Mouse (Mus musculus) stomach, embryonic 14.5 days (tissue): ENCODE data around the gene Srsf6. TPM values are rescaled to one million over a fixed set of nuclear protein-coding genes. Genes with fewer than 3 reads are reported as not detected.

ENCODE experiments used
- ATAC-seq: fragments of 200-750 bp; cut with Nextera tagmentation; 2 replicates; pipeline ENCODE4 v1.8.0; 2017; ENCODE audit warnings: low read depth, moderate TSS enrichment; ENCODE audit not compliant: insufficient number of reproducible peaks, insufficient read depth, low FRiP score
- H3K27ac ChIP-seq: fragments of 300-500 bp; sonication (generic); 2 replicates; pipeline ENCODE4 v1.5.1; 2014; ENCODE audit warnings: mild to moderate bottlenecking, low read length, moderate library complexity, mixed read lengths
- H3K27me3 ChIP-seq: fragments of 300-500 bp; sonication (generic); 2 replicates; pipeline ENCODE4 v1.6.1; 2014; ENCODE audit warnings: low read length, control low read depth, mixed read lengths; ENCODE audit not compliant: control insufficient read depth, insufficient read depth
- H3K36me3 ChIP-seq: fragments of 300-500 bp; sonication (generic); 2 replicates; pipeline ENCODE4 v1.6.1; 2014; ENCODE audit warnings: mild to moderate bottlenecking, control low read depth, low read length, moderate library complexity, mixed read lengths; ENCODE audit not compliant: control insufficient read depth, insufficient read depth
- H3K4me1 ChIP-seq: fragments of 300-500 bp; sonication (generic); 2 replicates; pipeline ENCODE4 v1.6.1; 2014; ENCODE audit warnings: low read length, control low read depth, mixed read lengths; ENCODE audit not compliant: control insufficient read depth, insufficient read depth
- H3K4me2 ChIP-seq: fragments of 300-500 bp; sonication (generic); replicated peaks from 2 replicates; pipeline ENCODE4 v1.6.1; 2014; ENCODE audit warnings: low read depth, low read length, control low read depth
- H3K4me3 ChIP-seq: fragments of 300-500 bp; sonication (generic); 2 replicates; pipeline ENCODE4 v1.5.1; 2014; ENCODE audit warnings: low read depth, low read length, control low read depth
- H3K9ac ChIP-seq: fragments of 300-500 bp; sonication (generic); replicated peaks from 2 replicates; pipeline ENCODE4 v1.6.1; 2014; ENCODE audit warnings: low read depth, mild to moderate bottlenecking, control low read depth, low read length, moderate library complexity, mixed read lengths
- H3K9me3 ChIP-seq: fragments of 300-500 bp; sonication (generic); 2 replicates; pipeline ENCODE4 v1.6.1; 2016; ENCODE audit warnings: low read depth, low read length, control low read depth; ENCODE audit not compliant: control insufficient read depth
- WGBS: fragments of 180-500 bp; shearing (Covaris S2); extraction: QIAGEN DNeasy Blood & Tissue Kit; methylation state at CpG from one replicate; pipeline ENCODE4 v1.1.7; 2014; 5-methylcytosine and 5-hydroxymethylcytosine counted together
- polyA plus RNA-seq: library from polyadenylated mRNA; unstranded; fragments of >200 nt; fragmentation: Nextera tagmentation; extraction: Ambion mirVana; gene quantifications from 2 replicates; pipeline ENCODE4 v1.2.1, GENCODE M21; 2014

The Srsf6 gene
- polyA plus RNA-seq, 1 experiment from 2014 or later, result 193 TPM

GRCm38 (mm10) chr2:162966734-162967133, 35.4 kb downstream of the Srsf6 start:
- Histone ChIP-seq H3K4me2 (no peak overlapping the region), H3K4me1 (no peaks in the 10 kb centered on the region), H3K9ac (no peak overlapping the region), H3K27me3 (no peaks in the 10 kb centered on the region), H3K4me3 (no peak overlapping the region), H3K36me3 (no peaks in the 10 kb centered on the region), H3K27ac (no peak overlapping the region), H3K9me3 (no peaks in the 10 kb centered on the region)
- 83% methylated on average over 2 of the region's 2 CpGs for WGBS
- ATAC-seq, result no peak

GRCm38 (mm10) chr2:162968357-162968756, 37.0 kb downstream of the Srsf6 start:
- no peaks in the 10 kb centered on the region for H3K27me3 ChIP-seq
- H3K4me2 ChIP-seq, result no peak overlapping the region
- no peak overlapping the region for H3K4me3 ChIP-seq
- no peaks in the 10 kb centered on the region for H3K36me3 ChIP-seq
- H3K9ac ChIP-seq, result no peak overlapping the region
- 6% methylated on average over 5 of the region's 5 CpGs for WGBS
- ATAC-seq, result no peak
- no peaks in the 10 kb centered on the region for H3K4me1 ChIP-seq
- no peak overlapping the region for H3K27ac ChIP-seq
- no peaks in the 10 kb centered on the region for H3K9me3 ChIP-seq

- Histone ChIP-seq H3K9ac (no peak overlapping the region), H3K4me1 (0 out of 2 replicates have a peak, but pooled peaks cover 4% of the 10 kb centered on the region), H3K9me3 (no peaks in the 10 kb centered on the region), H3K4me2 (no peak overlapping the region), H3K27ac (no peak overlapping the region), H3K36me3 (no peaks in the 10 kb centered on the region), H3K27me3 (no peaks in the 10 kb centered on the region), H3K4me3 (no peak overlapping the region)
- WGBS, result 74% methylated on average over 3 of the region's 3 CpGs
- ATAC-seq, result no peak
Observed at GRCm38 (mm10) chr2:162969101-162969500, 37.8 kb downstream of the Srsf6 start.

GRCm38 (mm10) chr2:162970896-162971295, 39.6 kb downstream of the Srsf6 start:
- Histone ChIP-seq H3K27ac (no peak overlapping the region), H3K36me3 (no peaks in the 10 kb centered on the region), H3K27me3 (no peaks in the 10 kb centered on the region), H3K4me1 (peaks cover 8% of the 10 kb centered on the region; the same call in 1 of the 2 replicates), H3K9me3 (no peaks in the 10 kb centered on the region), H3K4me2 (no peak overlapping the region), H3K4me3 (no peak overlapping the region), H3K9ac (no peak overlapping the region)
- 85% methylated on average over 6 of the region's 6 CpGs for WGBS
- ATAC-seq, result no peak

DNA sequence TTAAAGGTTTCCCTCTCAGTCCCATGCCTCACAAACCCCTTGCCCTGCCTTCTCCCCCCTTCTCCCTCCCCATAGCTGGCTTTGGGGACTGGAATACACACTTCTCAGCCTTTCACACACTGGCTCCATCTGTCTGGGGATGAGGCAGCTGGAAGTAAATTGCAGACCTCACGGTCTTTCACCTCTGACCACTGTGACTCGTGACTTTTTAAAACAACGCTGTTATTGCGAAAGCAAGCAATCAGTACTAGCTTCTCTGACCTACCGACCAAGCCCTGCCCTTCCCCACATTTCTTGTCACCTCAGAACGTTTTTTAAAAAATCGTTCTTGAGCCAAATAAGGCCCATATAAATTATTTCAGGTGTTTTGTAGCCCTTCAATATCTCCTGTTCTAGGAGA, 41.4 kb downstream of the Srsf6 start:
- Histone ChIP-seq H3K9me3 (no peaks in the 10 kb centered on the region), H3K27me3 (no peaks in the 10 kb centered on the region), H3K4me3 (no peak overlapping the region), H3K9ac (no peak overlapping the region), H3K36me3 (no peaks in the 10 kb centered on the region), H3K4me1 (peaks cover 8% of the 10 kb centered on the region; the same call in 1 of the 2 replicates), H3K27ac (no peak overlapping the region), H3K4me2 (no peak overlapping the region)
- 24% methylated on average over 7 of the region's 7 CpGs for WGBS
- no peak for ATAC-seq

- Histone ChIP-seq H3K36me3 (no peaks in the 10 kb centered on the region), H3K4me2 (no peak overlapping the region), H3K4me1 (peaks cover 8% of the 10 kb centered on the region; the same call in 1 of the 2 replicates), H3K27ac (no peak overlapping the region), H3K4me3 (no peak overlapping the region), H3K9me3 (no peaks in the 10 kb centered on the region), H3K27me3 (no peaks in the 10 kb centered on the region), H3K9ac (no peak overlapping the region)
- ATAC-seq, result no peak
- WGBS, result 52% methylated on average over 5 of the region's 5 CpGs
Observed at GRCm38 (mm10) chr2:162973206-162973605, 41.9 kb downstream of the Srsf6 start.

DNA sequence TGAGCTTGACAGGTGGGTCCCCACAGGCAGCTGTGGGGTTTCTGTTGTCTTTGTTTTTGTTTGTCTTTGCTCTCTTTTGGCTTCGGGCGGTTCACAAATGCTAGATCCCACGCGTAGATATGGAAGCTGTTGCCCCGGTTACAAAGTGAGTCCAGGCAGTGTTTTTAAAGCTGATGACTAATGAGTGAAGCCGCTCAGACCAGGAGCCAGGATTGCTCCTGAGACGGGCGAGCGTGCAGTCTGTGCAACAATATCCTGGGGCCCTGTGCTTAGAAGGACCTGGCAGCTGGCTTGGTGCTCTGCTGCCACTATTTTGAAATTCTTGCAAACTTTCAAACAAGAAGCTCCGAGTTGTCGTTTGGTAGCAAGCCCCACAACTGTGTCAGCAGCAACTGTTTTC, 42.3 kb downstream of the Srsf6 start:
- 8% methylated on average over 11 of the region's 11 CpGs for WGBS

GRCm38 (mm10) chr2:162975157-162975775, 43.9 kb downstream of the Srsf6 start:
- no peak overlapping the region for H3K27ac ChIP-seq
- peaks cover 8% of the 10 kb centered on the region; the same call in 1 of the 2 replicates for H3K4me1 ChIP-seq
- no peak overlapping the region for H3K4me3 ChIP-seq
- no peaks in the 10 kb centered on the region for H3K27me3 ChIP-seq
- no peak overlapping the region for H3K4me2 ChIP-seq
- 68% methylated on average over 11 of the region's 11 CpGs for WGBS
- no peaks in the 10 kb centered on the region for H3K9me3 ChIP-seq
- H3K9ac ChIP-seq, result no peak overlapping the region
- no peak; the same call in 1 of the 2 replicates for ATAC-seq
- no peaks in the 10 kb centered on the region for H3K36me3 ChIP-seq

More for the DNA sequence above, 42.3 kb downstream of the Srsf6 start:
- Histone ChIP-seq H3K27me3 (no peaks in the 10 kb centered on the region), H3K9me3 (no peaks in the 10 kb centered on the region), H3K9ac (no peak overlapping the region), H3K4me1 (peaks cover 8% of the 10 kb centered on the region; the same call in 1 of the 2 replicates), H3K4me2 (no peak overlapping the region), H3K36me3 (no peaks in the 10 kb centered on the region), H3K27ac (no peak overlapping the region), H3K4me3 (no peak overlapping the region)
- ATAC-seq, result peak; percentile 61; the same call in 1 of the 2 replicates

- no peak overlapping the region for H3K9ac ChIP-seq
- no peak overlapping the region for H3K4me3 ChIP-seq
- H3K4me2 ChIP-seq, result no peak overlapping the region
- no peak overlapping the region for H3K27ac ChIP-seq
- H3K9me3 ChIP-seq, result no peaks in the 10 kb centered on the region
- H3K4me1 ChIP-seq, result peaks cover 8% of the 10 kb centered on the region; the same call in 1 of the 2 replicates
- WGBS, result 62% methylated on average over 4 of the region's 4 CpGs
- no peaks in the 10 kb centered on the region for H3K27me3 ChIP-seq
- ATAC-seq, result no peak
- no peaks in the 10 kb centered on the region for H3K36me3 ChIP-seq
Observed at GRCm38 (mm10) chr2:162976001-162976400, 44.7 kb downstream of the Srsf6 start.
